In the genomic region with DNA sequence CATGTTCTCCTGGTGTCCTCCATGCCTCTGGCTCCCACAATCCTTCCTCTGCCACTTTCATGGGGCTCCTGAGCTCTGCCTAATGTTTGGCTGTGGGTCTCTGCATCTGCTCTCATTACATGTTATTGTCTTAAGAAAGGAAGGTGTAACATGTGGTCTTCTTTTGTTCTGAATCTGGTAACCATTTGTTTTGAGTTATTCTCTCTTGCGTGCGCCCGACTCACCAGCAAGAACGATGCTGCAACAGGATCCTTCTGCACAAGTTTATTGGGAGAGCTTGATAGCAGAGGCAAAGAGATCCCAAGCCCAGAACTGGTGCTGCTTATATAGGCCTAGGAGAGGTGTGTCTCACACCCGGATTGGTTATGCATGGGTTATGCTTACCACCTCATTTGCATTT, we compare ENCODE assay signal across 28 mouse cellular contexts. TPM values are rescaled to one million over a fixed set of nuclear protein-coding genes. Genes with fewer than 3 reads are reported as not detected.
"Had no signal": no experiment of that assay in that cellular context is flagged by ENCODE, and none has a peak within 500 bp of the region (broad histone marks: within the 10 kb centered on the region; RNA-seq: fewer than 3 reads in every experiment).

A gene (minus strand): TSS at position 101 of the 400 bp plus-strand sequence.

RNA-seq across cellular contexts. Expression of the gene that starts here (rescaled TPM):
- total RNA-seq: left cerebral cortex, adult 8-10 months; left cerebral cortex, postnatal 10 days; left cerebral cortex, postnatal 14 days; left cerebral cortex, postnatal 25 days; left cerebral cortex, postnatal 36 days; left cerebral cortex, postnatal 4 days; liver, adult 2 months; midbrain, postnatal 0 days had no signal
- polyA plus RNA-seq: limb, embryonic 10.5 days; limb, embryonic 11.5 days; limb, embryonic 12.5 days; limb, embryonic 13.5 days; limb, embryonic 14.5 days; limb, embryonic 15.5 days; liver, adult 2 months; lung, embryonic 14.5 days; lung, embryonic 15.5 days; lung, embryonic 16.5 days; lung, postnatal 0 days; macrophage; midbrain, embryonic 10.5 days; midbrain, embryonic 11.5 days; midbrain, embryonic 12.5 days; midbrain, embryonic 13.5 days; midbrain, embryonic 14.5 days; midbrain, embryonic 15.5 days; midbrain, embryonic 16.5 days; midbrain, postnatal 0 days; neural tube, embryonic 11.5 days; neural tube, embryonic 12.5 days had no signal
